Comparison of ENCODE assay signal across 9 mouse cellular contexts in genomic region chr10:78458348-78459111, GRCm38 (mm10). TPM values are rescaled to one million over a fixed set of nuclear protein-coding genes. Genes with fewer than 3 reads are reported as not detected.
DNase-seq lines count a peak whose midpoint lies in the region; ATAC-seq lines count a peak whose summit lies in the region.
"Had no signal": no experiment of that assay in that cellular context is flagged by ENCODE, and none has a peak within 500 bp of the region (broad histone marks: within the 10 kb centered on the region; RNA-seq: fewer than 3 reads in every experiment).

No protein-coding gene starts in this region.

- H3K9ac ChIP-seq in neural tube, embryonic 12.5 days: no peak overlapping the region
- H3K9ac ChIP-seq in hindbrain, embryonic 16.5 days (ENCODE audit: low read depth, low read length): no peak overlapping the region
- peak overlapping the region; percentile 16; the same call in 1 of the 2 replicates for H3K9ac ChIP-seq in midbrain, embryonic 13.5 days (replicated peaks)

- no peak overlapping the region for H3K4me3 ChIP-seq in neural tube, embryonic 12.5 days
- H3K4me3 ChIP-seq in hindbrain, embryonic 16.5 days (ENCODE audit: low read length): no peak overlapping the region
- no peak overlapping the region for H3K4me3 ChIP-seq in midbrain, embryonic 13.5 days (replicated peaks)

- DNase-seq in neural tube, embryonic 10.5 days (ENCODE audit: extremely low spot score, low spot score): no peak
- no peak for DNase-seq in adrenal gland, adult 2 months
- DNase-seq in Muller cell, postnatal 12 days (ENCODE audit: inconsistent ontology term): no peak
- no peak for DNase-seq in kidney, adult 11 months

- H3K27ac ChIP-seq in neural tube, embryonic 12.5 days: no peak overlapping the region
- peak overlapping the region; percentile 36; the same call in 1 of the 2 replicates for H3K27ac ChIP-seq in hindbrain, embryonic 16.5 days (ENCODE audit: low read depth, low read length)
- H3K27ac ChIP-seq in midbrain, embryonic 13.5 days: peak overlapping the region; percentile 39

- no peaks in the 10 kb centered on the region for H3K36me3 ChIP-seq in neural tube, embryonic 12.5 days
- no peaks in the 10 kb centered on the region for H3K36me3 ChIP-seq in hindbrain, embryonic 16.5 days (ENCODE audit: control insufficient read depth, insufficient read depth, low read length)
- no peaks in the 10 kb centered on the region for H3K36me3 ChIP-seq in midbrain, embryonic 13.5 days

- peaks cover 18% of the 10 kb centered on the region for H3K4me1 ChIP-seq in neural tube, embryonic 12.5 days
- peaks cover 27% of the 10 kb centered on the region for H3K4me1 ChIP-seq in hindbrain, embryonic 16.5 days (ENCODE audit: control insufficient read depth, insufficient read depth, low read depth, low read length)
- H3K4me1 ChIP-seq in midbrain, embryonic 13.5 days (replicated peaks): peaks cover 19% of the 10 kb centered on the region

- ATAC-seq in neural tube, embryonic 12.5 days (ENCODE audit: low FRiP score, low read depth): no peak
- ATAC-seq in erythroid progenitor cell, adult 5-6 weeks (replicated peaks; ENCODE audit: low FRiP score, poor library complexity, severe bottlenecking): 0 out of 2 replicates have a peak, but pooled peaks have one; percentile 23
- peak; percentile 2; the same call in 1 of the 2 replicates for ATAC-seq in hindbrain, embryonic 16.5 days
- ATAC-seq in midbrain, embryonic 13.5 days: 0 out of 2 replicates have a peak, but pooled peaks have one; percentile 21

- 64% methylated on average over 5 of the region's 5 CpGs for WGBS in neural tube, embryonic 12.5 days
- WGBS in hindbrain, embryonic 16.5 days: 68% methylated on average over 5 of the region's 5 CpGs
- 68% methylated on average over 5 of the region's 5 CpGs for WGBS in midbrain, embryonic 13.5 days

- H3K27me3 ChIP-seq in neural tube, embryonic 12.5 days (replicated peaks): no peaks in the 10 kb centered on the region
- no peaks in the 10 kb centered on the region for H3K27me3 ChIP-seq in hindbrain, embryonic 16.5 days (replicated peaks; ENCODE audit: control insufficient read depth, insufficient read depth, low read length)
- peaks cover 10% of the 10 kb centered on the region; the same call in 1 of the 2 replicates for H3K27me3 ChIP-seq in midbrain, embryonic 13.5 days

- no peaks in the 10 kb centered on the region for H3K9me3 ChIP-seq in neural tube, embryonic 12.5 days
- H3K9me3 ChIP-seq in hindbrain, embryonic 16.5 days (ENCODE audit: control insufficient read depth, low read length): no peaks in the 10 kb centered on the region
- H3K9me3 ChIP-seq in midbrain, embryonic 13.5 days: no peaks in the 10 kb centered on the region

- 0 out of 2 replicates have a peak overlapping the region, but pooled peaks have one; percentile 9 for H3K4me2 ChIP-seq in neural tube, embryonic 12.5 days (replicated peaks)
- no peak overlapping the region for H3K4me2 ChIP-seq in hindbrain, embryonic 16.5 days (ENCODE audit: low read length)
- no peak overlapping the region for H3K4me2 ChIP-seq in midbrain, embryonic 13.5 days (replicated peaks)

RNA-seq across cellular contexts. Expression of gene Pdxk, which starts 6.2 kb away (rescaled TPM):
- polyA plus RNA-seq in neural tube, embryonic 12.5 days (2016; fragmentation: Nextera tagmentation; extraction: Ambion mirVana): 9.0 and 9.4 TPM in 2 replicates
- 1.1 and 3.4 TPM in 2 replicates for total RNA-seq in erythroid progenitor cell, adult 5-6 weeks (2015; ENCODE audit: low replicate concordance)
- 0.90 and 2.6 TPM in 2 replicates for total RNA-seq in erythroid progenitor cell, adult 5-6 weeks (2017; ENCODE audit: low replicate concordance)
- 52.5 and 59.5 TPM in 2 replicates for polyA plus RNA-seq in hindbrain, embryonic 16.5 days (2015; fragmentation: Nextera tagmentation; extraction: Ambion mirVana)
- polyA plus RNA-seq in midbrain, embryonic 13.5 days (2015; fragmentation: Nextera tagmentation; extraction: Ambion mirVana): 16.6 and 17.4 TPM in 2 replicates
- 10 to 100 TPM; 21.7 to 31.2 TPM for total RNA-seq in adrenal gland, adult 2 months (2021)
- 18.7 and 21.3 TPM in 2 replicates for polyA plus RNA-seq in adrenal gland, adult 2 months (2012; rRNA removed)

RNA-seq across cellular contexts. Expression of gene Cstb, which starts 33.1 kb away (rescaled TPM):
- polyA plus RNA-seq in neural tube, embryonic 12.5 days (2016; fragmentation: Nextera tagmentation; extraction: Ambion mirVana): 105 and 110 TPM in 2 replicates
- total RNA-seq in erythroid progenitor cell, adult 5-6 weeks (2015; ENCODE audit: low replicate concordance): 14.3 TPM in 1 of 2 replicates, not detected in the other
- total RNA-seq in erythroid progenitor cell, adult 5-6 weeks (2017; ENCODE audit: low replicate concordance): 6.7 TPM in 1 of 2 replicates, not detected in the other
- 86.1 and 102 TPM in 2 replicates for polyA plus RNA-seq in hindbrain, embryonic 16.5 days (2015; fragmentation: Nextera tagmentation; extraction: Ambion mirVana)
- polyA plus RNA-seq in midbrain, embryonic 13.5 days (2015; fragmentation: Nextera tagmentation; extraction: Ambion mirVana): 91.6 and 97.8 TPM in 2 replicates
- 100 to 1,000 TPM; 380 to 402 TPM for total RNA-seq in adrenal gland, adult 2 months (2021)
- polyA plus RNA-seq in adrenal gland, adult 2 months (2012; rRNA removed): 67.7 and 81.7 TPM in 2 replicates

RNA-seq across cellular contexts. Expression of gene Rrp1, which starts 45.7 kb away (rescaled TPM):
- 333 and 347 TPM in 2 replicates for polyA plus RNA-seq in neural tube, embryonic 12.5 days (2016; fragmentation: Nextera tagmentation; extraction: Ambion mirVana)
- 23.1 and 56.2 TPM in 2 replicates for total RNA-seq in erythroid progenitor cell, adult 5-6 weeks (2015; ENCODE audit: low replicate concordance)
- 61.2 and 63.2 TPM in 2 replicates for total RNA-seq in erythroid progenitor cell, adult 5-6 weeks (2017; ENCODE audit: low replicate concordance)
- polyA plus RNA-seq in hindbrain, embryonic 16.5 days (2015; fragmentation: Nextera tagmentation; extraction: Ambion mirVana): 422 and 440 TPM in 2 replicates
- 363 and 377 TPM in 2 replicates for polyA plus RNA-seq in midbrain, embryonic 13.5 days (2015; fragmentation: Nextera tagmentation; extraction: Ambion mirVana)
- 100 to 1,000 TPM; 234 to 244 TPM for total RNA-seq in adrenal gland, adult 2 months (2021)
- 52.6 and 73.7 TPM in 2 replicates for polyA plus RNA-seq in adrenal gland, adult 2 months (2012; rRNA removed)

RNA-seq across cellular contexts. Expression of gene Olfr1358, which starts 58.7 kb away (rescaled TPM):
- not detected in 2 replicates for polyA plus RNA-seq in neural tube, embryonic 12.5 days (2016; fragmentation: Nextera tagmentation; extraction: Ambion mirVana)
- not detected in 2 replicates for total RNA-seq in erythroid progenitor cell, adult 5-6 weeks (2015; ENCODE audit: low replicate concordance)
- total RNA-seq in erythroid progenitor cell, adult 5-6 weeks (2017; ENCODE audit: low replicate concordance): not detected in 2 replicates
- not detected in 2 replicates for polyA plus RNA-seq in hindbrain, embryonic 16.5 days (2015; fragmentation: Nextera tagmentation; extraction: Ambion mirVana)
- not detected in 2 replicates for polyA plus RNA-seq in midbrain, embryonic 13.5 days (2015; fragmentation: Nextera tagmentation; extraction: Ambion mirVana)
- total RNA-seq in adrenal gland, adult 2 months (2021): not detected
- polyA plus RNA-seq in adrenal gland, adult 2 months (2012; rRNA removed): not detected in 2 replicates
- polyA plus RNA-seq: large intestine, adult 2 months had no signal
